Mouse (Mus musculus) CH12.LX (cell line): ENCODE measurements around the gene Cntrl. TPM values are rescaled to one million over a fixed set of nuclear protein-coding genes. Genes with fewer than 3 reads are reported as not detected.
A peak's percentile ranks its signal among the peaks of the same experiment; 100 is the strongest.

Source experiments
- DNase-seq: peaks from one replicate; pipeline ENCODE4 v3.0.0-alpha.2; 2013; ENCODE audit errors: extremely low read depth
- H3K27ac ChIP-seq: 2 replicates; pipeline ENCODE4 v1.5.1; 2012; ENCODE audit warnings: low read depth, mild to moderate bottlenecking, control low read depth, moderate library complexity; ENCODE audit not compliant: insufficient read depth
- H3K27me3 ChIP-seq: replicated peaks from 2 replicates; pipeline ENCODE3; 2012; ENCODE audit warnings: inconsistent platforms
- H3K36me3 ChIP-seq, 2 experiments: replicated peaks in 1 of 2; 2 replicates each; pipeline versions ENCODE3 to v1.6.1; 2012; ENCODE audit warnings: inconsistent platforms in 1 of 2, low read length in 1 of 2, mild to moderate bottlenecking in 1 of 2, mixed read lengths in 1 of 2, moderate library complexity in 1 of 2; ENCODE audit not compliant: control insufficient read depth in 1 of 2, insufficient read depth in 1 of 2
- H3K4me1 ChIP-seq, 2 experiments: 2 replicates each; pipeline ENCODE4 v1.6.1; 2012; ENCODE audit warnings: inconsistent platforms in 1 of 2, moderate library complexity in 1 of 2; ENCODE audit not compliant: insufficient read depth in 2 of 2, control insufficient read depth in 1 of 2
- H3K4me2 ChIP-seq: 2 replicates; pipeline ENCODE4 v1.6.1; 2012; ENCODE audit warnings: low read depth, mild to moderate bottlenecking, control low read depth; ENCODE audit not compliant: poor library complexity, insufficient read depth, severe bottlenecking
- H3K4me3 ChIP-seq, 3 experiments: fragments of 150-350 bp in 1 of 3; sonication (generic) in 1 of 3; replicated peaks in 1 of 3; 2 replicates each; pipeline versions ENCODE3 to v1.5.1; 2011 to 2012; ENCODE audit warnings: low read depth in 2 of 3, low read length in 2 of 3, mild to moderate bottlenecking in 2 of 3, moderate library complexity in 2 of 3, control low read depth in 1 of 3, improper control_type of control experiment in 1 of 3, inconsistent platforms in 1 of 3, mixed read lengths in 1 of 3; ENCODE audit not compliant: poor library complexity in 1 of 3
- H3K79me2 ChIP-seq: replicated peaks from 2 replicates; pipeline ENCODE4 v1.6.1; 2012; ENCODE audit warnings: mild to moderate bottlenecking, moderate library complexity; ENCODE audit not compliant: control insufficient read depth, poor library complexity, insufficient read depth, severe bottlenecking; ENCODE audit errors: extremely low read depth
- H3K9ac ChIP-seq: 2 replicates; pipeline ENCODE4 v1.6.1; 2012; ENCODE audit warnings: low read depth, mild to moderate bottlenecking, control low read depth, moderate library complexity; ENCODE audit not compliant: insufficient read depth
- H3K9me3 ChIP-seq: replicated peaks from 2 replicates; pipeline ENCODE3; 2012; ENCODE audit warnings: low read length, inconsistent platforms, mixed read lengths
- BHLHE40 ChIP-seq: IDR thresholded peaks from 2 replicates; pipeline ENCODE4 v1.6.1; 2011; ENCODE audit warnings: mild to moderate bottlenecking, low read depth, low read length, improper control_type of control experiment
- CHD1 ChIP-seq: IDR thresholded peaks from 2 replicates; pipeline ENCODE4 v1.6.1; 2012; ENCODE audit warnings: low read depth, low read length, improper control_type of control experiment, inconsistent platforms
- CHD2 ChIP-seq: IDR thresholded peaks from 2 replicates; pipeline ENCODE4 v1.6.1; 2011; ENCODE audit warnings: low read length, improper control_type of control experiment
- CTCF ChIP-seq, 2 experiments: IDR thresholded peaks in 1 of 2; conservative IDR thresholded peaks in 1 of 2; 2 replicates each; pipeline ENCODE4 v1.5.1; 2011 to 2012; ENCODE audit warnings: low read depth in 2 of 2, low read length in 2 of 2, improper control_type of control experiment in 1 of 2, inconsistent platforms in 1 of 2, mild to moderate bottlenecking in 1 of 2, moderate library complexity in 1 of 2
- E2F4 ChIP-seq: IDR thresholded peaks from 2 replicates; pipeline ENCODE4 v1.6.1; 2011; ENCODE audit warnings: low read depth, low read length, improper control_type of control experiment; ENCODE audit not compliant: insufficient replicate concordance
- ELF1 ChIP-seq: IDR thresholded peaks from 2 replicates; pipeline ENCODE4 v1.6.1; 2014; ENCODE audit warnings: low read depth, mild to moderate bottlenecking, inconsistent platforms, low read length, improper control_type of control experiment
- EP300 ChIP-seq: IDR thresholded peaks from 2 replicates; pipeline ENCODE4 v1.6.1; 2011; ENCODE audit warnings: low read length, improper control_type of control experiment
- ETS1 ChIP-seq: conservative IDR thresholded peaks from 2 replicates; pipeline ENCODE4 v1.6.1; 2012; ENCODE audit warnings: low read depth, mild to moderate bottlenecking, inconsistent platforms, low read length, improper control_type of control experiment, moderate library complexity
- GABPA ChIP-seq: IDR thresholded peaks from 2 replicates; pipeline ENCODE4 v1.6.1; 2012; ENCODE audit warnings: low read depth, low read length, improper control_type of control experiment, inconsistent platforms; ENCODE audit not compliant: insufficient replicate concordance
- HCFC1 ChIP-seq: IDR thresholded peaks from 2 replicates; pipeline ENCODE4 v1.6.1; 2012; ENCODE audit warnings: low read depth, mild to moderate bottlenecking, inconsistent platforms, low read length, improper control_type of control experiment
- IRF4 ChIP-seq: IDR thresholded peaks from 2 replicates; pipeline ENCODE4 v1.6.1; 2014; ENCODE audit warnings: low read depth, mild to moderate bottlenecking, inconsistent platforms, low read length, improper control_type of control experiment
- JUN ChIP-seq: IDR thresholded peaks from 2 replicates; pipeline ENCODE4 v1.6.1; 2011; ENCODE audit warnings: low read depth, mild to moderate bottlenecking, low read length, improper control_type of control experiment, moderate library complexity; ENCODE audit not compliant: insufficient read depth
- JUND ChIP-seq: conservative IDR thresholded peaks from 2 replicates; pipeline ENCODE4 v1.6.1; 2011; ENCODE audit warnings: low read depth, low read length, improper control_type of control experiment
- KAT2A ChIP-seq: IDR thresholded peaks from 2 replicates; pipeline ENCODE4 v1.6.1; 2012; ENCODE audit warnings: low read length, improper control_type of control experiment, inconsistent platforms; ENCODE audit not compliant: insufficient replicate concordance
- MAFK ChIP-seq: IDR thresholded peaks from 2 replicates; pipeline ENCODE4 v1.6.1; 2011; ENCODE audit warnings: low read length, improper control_type of control experiment; ENCODE audit not compliant: insufficient replicate concordance
- MAX ChIP-seq: IDR thresholded peaks from 2 replicates; pipeline ENCODE4 v1.6.1; 2011; ENCODE audit warnings: low read length, improper control_type of control experiment
- MAZ ChIP-seq: IDR thresholded peaks from 2 replicates; pipeline ENCODE4 v1.6.1; 2012; ENCODE audit warnings: low read depth, mild to moderate bottlenecking, inconsistent platforms, low read length, improper control_type of control experiment, moderate library complexity
- MEF2A ChIP-seq: IDR thresholded peaks from 2 replicates; pipeline ENCODE4 v1.6.1; 2014; ENCODE audit warnings: low read depth, mild to moderate bottlenecking, inconsistent platforms, low read length, improper control_type of control experiment, borderline replicate concordance
- MXI1 ChIP-seq: IDR thresholded peaks from 2 replicates; pipeline ENCODE4 v1.6.1; 2011; ENCODE audit warnings: mild to moderate bottlenecking, low read depth, low read length, improper control_type of control experiment
- MYC ChIP-seq: IDR thresholded peaks from 2 replicates; pipeline ENCODE4 v1.6.1; 2011; ENCODE audit warnings: low read depth, mild to moderate bottlenecking, improper control_type of control experiment, low read length
- NELFE ChIP-seq: IDR thresholded peaks from 2 replicates; pipeline ENCODE4 v1.6.1; 2011; ENCODE audit warnings: low read depth, low read length, improper control_type of control experiment
- NRF1 ChIP-seq: IDR thresholded peaks from 2 replicates; pipeline ENCODE4 v1.6.1; 2014; ENCODE audit warnings: low read depth, mild to moderate bottlenecking, inconsistent platforms, low read length, improper control_type of control experiment, moderate library complexity
- PAX5 ChIP-seq: IDR thresholded peaks from 2 replicates; pipeline ENCODE4 v1.6.1; 2012; ENCODE audit warnings: low read length, inconsistent platforms, mixed read lengths
- POLR2A ChIP-seq: IDR thresholded peaks from 2 replicates; pipeline ENCODE4 v1.6.1; 2011; ENCODE audit warnings: low read depth, mild to moderate bottlenecking, improper control_type of control experiment, low read length
- POLR2AphosphoS2 ChIP-seq: IDR thresholded peaks from 2 replicates; pipeline ENCODE4 v1.6.1; 2011; ENCODE audit warnings: low read depth, low read length, improper control_type of control experiment
- RAD21 ChIP-seq: IDR thresholded peaks from 2 replicates; pipeline ENCODE4 v1.6.1; 2011; ENCODE audit warnings: low read depth, mild to moderate bottlenecking, low read length, improper control_type of control experiment, moderate library complexity
- RCOR1 ChIP-seq: conservative IDR thresholded peaks from 2 replicates; pipeline ENCODE4 v1.6.1; 2012; ENCODE audit warnings: low read depth, mild to moderate bottlenecking, inconsistent platforms, low read length, improper control_type of control experiment
- SIN3A ChIP-seq: IDR thresholded peaks from 2 replicates; pipeline ENCODE4 v1.6.1; 2012; ENCODE audit warnings: low read length, improper control_type of control experiment, inconsistent platforms
- SMC3 ChIP-seq: IDR thresholded peaks from 2 replicates; pipeline ENCODE4 v1.6.1; 2011; ENCODE audit warnings: low read depth, low read length, improper control_type of control experiment
- TBP ChIP-seq: conservative IDR thresholded peaks from 2 replicates; pipeline ENCODE4 v1.6.1; 2011; ENCODE audit warnings: low read depth, low read length, improper control_type of control experiment
- TCF12 ChIP-seq: IDR thresholded peaks from 2 replicates; pipeline ENCODE4 v1.6.1; 2014; ENCODE audit warnings: low read depth, mild to moderate bottlenecking, inconsistent platforms, low read length, improper control_type of control experiment
- UBTF ChIP-seq: IDR thresholded peaks from 2 replicates; pipeline ENCODE4 v1.6.1; 2012; ENCODE audit warnings: low read depth, mild to moderate bottlenecking, inconsistent platforms, low read length, improper control_type of control experiment, moderate library complexity
- USF1 ChIP-seq: IDR thresholded peaks from 2 replicates; pipeline ENCODE4 v1.6.1; 2014; ENCODE audit warnings: low read depth, mild to moderate bottlenecking, inconsistent platforms, low read length, improper control_type of control experiment
- USF2 ChIP-seq: conservative IDR thresholded peaks from 2 replicates; pipeline ENCODE4 v1.6.1; 2011; ENCODE audit warnings: low read depth, low read length, improper control_type of control experiment
- ZC3H11A ChIP-seq: IDR thresholded peaks from 2 replicates; pipeline ENCODE4 v1.6.1; 2012; ENCODE audit warnings: low read depth, mild to moderate bottlenecking, inconsistent platforms, low read length, improper control_type of control experiment
- ZKSCAN1 ChIP-seq: IDR thresholded peaks from 2 replicates; pipeline ENCODE4 v1.6.1; 2012; ENCODE audit warnings: low read depth, inconsistent platforms, low read length, improper control_type of control experiment, borderline replicate concordance
- ZMIZ1 ChIP-seq: IDR thresholded peaks from 2 replicates; pipeline ENCODE4 v1.6.1; 2012; ENCODE audit warnings: low read depth, mild to moderate bottlenecking, inconsistent platforms, low read length, improper control_type of control experiment
- ZNF384 ChIP-seq: IDR thresholded peaks from 2 replicates; pipeline ENCODE4 v1.6.1; 2012; ENCODE audit warnings: low read depth, low read length, improper control_type of control experiment, inconsistent platforms
- dilution Hi-C: fragments of 300-500 bp; cut with MboI; formaldehyde crosslinking; loops from 2 replicates; pipeline ENCODE4 v1.14.3; 2020; ENCODE audit warnings: low sequenced_read_pairs; ENCODE audit not compliant: extremely low pct_unique_long_range_greater_than_20kb, extremely low pct_ligation_motif_present
- in situ Hi-C: fragments of 300-500 bp; cut with MboI; formaldehyde crosslinking; loops from 3 replicates; pipeline ENCODE4 v1.14.3; 2019; ENCODE audit warnings: low sequenced_read_pairs, low pct_ligation_motif_present, low pct_unique_long_range_greater_than_20kb, mixed read lengths
- polyA plus RNA-seq: library from polyadenylated mRNA; unstranded; fragments of >175 nt; gene quantifications from 2 replicates; pipeline ENCODE4 v1.2.1, GENCODE M21; 2012; ENCODE audit warnings: low read depth; ENCODE audit not compliant: insufficient read length
- total RNA-seq, 2 experiments: library from RNA; depleted of rRNA; stranded (reverse); fragments of 300-350 nt in 1 of 2; fragments of >200 nt in 1 of 2; gene quantifications; 2 replicates each; pipeline ENCODE4 v1.2.3; 2012 to 2014

The Cntrl gene
- total and polyA plus RNA-seq, 3 experiments = 55.6 to 69.7 (median 64.5) TPM

GRCm38 (mm10) chr2:35183115-35183673, 73.9 kb downstream of the Cntrl start:
- in situ Hi-C loops = no loop called here
- Histone ChIP-seq H3K27ac (peak overlapping the region; percentile 43), H3K27me3 (no peaks in the 10 kb centered on the region), H3K9me3 (no peaks in the 10 kb centered on the region), H3K79me2 (peaks cover 29% of the 10 kb centered on the region), H3K4me2 (no peak overlapping the region), H3K4me1 (peaks cover 7 to 45% of the 10 kb centered on the region in 2 experiments), H3K9ac (no peak overlapping the region), H3K4me3 (no peak overlapping the region), H3K36me3 (peaks cover 54 to 73% of the 10 kb centered on the region in 2 experiments)
- TF ChIP-seq MAX (peak; percentile 87), USF2 (no peak), MAFK (no peak), SIN3A (no peak), KAT2A (no peak), IRF4 (peak; percentile 51; the same call in 1 of the 2 replicates), NRF1 (no peak), SMC3 (no peak), GABPA (no peak), BHLHE40 (peak; percentile 93), EP300 (no peak), UBTF (no peak), ZMIZ1 (no peak), HCFC1 (no peak), USF1 (peak; percentile 6; the same call in 1 of the 2 replicates), ZC3H11A (no peak), MAZ (no peak), ZKSCAN1 (no peak), ZNF384 (no peak), MYC (peak; percentile 88), PAX5 (no peak), RAD21 (no peak), ELF1 (no peak), POLR2AphosphoS2 (no peak; the same call in 1 of the 2 replicates), JUND (no peak), JUN (no peak), MEF2A (peak; percentile 87), MXI1 (peak; percentile 90), NELFE (no peak), ETS1 (peak; percentile 87), E2F4 (no peak), TBP (no peak), CHD2 (no peak), CHD1 (no peak; the same call in 1 of the 2 replicates), CTCF (conservative IDR thresholded peaks at IDR 0.05 in 1 of 2, IDR thresholded peaks at IDR 0.05 in 1 of 2; ENCODE audit: low read depth in 2 of 2, low read length in 2 of 2) (no peak), POLR2A (no peak), RCOR1 (no peak), TCF12 (0 out of 2 replicates have a peak, but pooled peaks have one; percentile 23)
- dilution Hi-C loops = no loop called here
- DNase-seq = peak; percentile 57
